Mouse (Mus musculus) forebrain, embryonic 10.5 days (tissue): ENCODE results near the gene Hdac11. TPM values are rescaled to one million over a fixed set of nuclear protein-coding genes. Genes with fewer than 3 reads are reported as not detected.
"Not testable (repeated sequence)": the region's sequence is repeated elsewhere in the genome, so short reads cannot be mapped to it uniquely, and the experiment has no call there.

Experiments used
- DNase-seq: peaks from one replicate; pipeline ENCODE4 v3.0.0-alpha.2; 2017; ENCODE audit warnings: low spot score; ENCODE audit errors: extremely low spot score
- H3K27ac ChIP-seq: fragments of 300-500 bp; sonication (generic); 2 replicates; pipeline ENCODE4 v1.5.1; 2016; ENCODE audit warnings: mild to moderate bottlenecking
- H3K27me3 ChIP-seq: fragments of 300-500 bp; sonication (generic); 2 replicates; pipeline ENCODE4 v1.6.1; 2016; ENCODE audit warnings: mild to moderate bottlenecking; ENCODE audit not compliant: poor library complexity, severe bottlenecking
- H3K36me3 ChIP-seq: fragments of 300-500 bp; sonication (generic); replicated peaks from 2 replicates; pipeline ENCODE4 v1.6.1; 2016; ENCODE audit warnings: mild to moderate bottlenecking, moderate library complexity
- H3K4me1 ChIP-seq: fragments of 300-500 bp; sonication (generic); 2 replicates; pipeline ENCODE4 v1.6.1; 2016
- H3K4me3 ChIP-seq: fragments of 300-500 bp; sonication (generic); 2 replicates; pipeline ENCODE4 v1.5.1; 2016; ENCODE audit warnings: mild to moderate bottlenecking, moderate library complexity
- H3K9me3 ChIP-seq: fragments of 300-500 bp; sonication (generic); 2 replicates; pipeline ENCODE4 v1.6.1; 2016; ENCODE audit warnings: mild to moderate bottlenecking, moderate library complexity
- whole genome bisulfite sequencing: fragments of 180-500 bp; shearing (Covaris S2); methylation state at CpG from one replicate; pipeline ENCODE4 v1.1.7; 2016; 5-methylcytosine and 5-hydroxymethylcytosine counted together
- polyA plus RNA-seq: library from polyadenylated mRNA; unstranded; fragments of >200 nt; fragmentation: Nextera tagmentation; extraction: Ambion mirVana; gene quantifications from 2 replicates; pipeline ENCODE4 v1.2.1, GENCODE M21; 2016

Gene Hdac11
- polyA plus RNA-seq, 1 experiment from 2014 or later: 9.8 TPM

DNA sequence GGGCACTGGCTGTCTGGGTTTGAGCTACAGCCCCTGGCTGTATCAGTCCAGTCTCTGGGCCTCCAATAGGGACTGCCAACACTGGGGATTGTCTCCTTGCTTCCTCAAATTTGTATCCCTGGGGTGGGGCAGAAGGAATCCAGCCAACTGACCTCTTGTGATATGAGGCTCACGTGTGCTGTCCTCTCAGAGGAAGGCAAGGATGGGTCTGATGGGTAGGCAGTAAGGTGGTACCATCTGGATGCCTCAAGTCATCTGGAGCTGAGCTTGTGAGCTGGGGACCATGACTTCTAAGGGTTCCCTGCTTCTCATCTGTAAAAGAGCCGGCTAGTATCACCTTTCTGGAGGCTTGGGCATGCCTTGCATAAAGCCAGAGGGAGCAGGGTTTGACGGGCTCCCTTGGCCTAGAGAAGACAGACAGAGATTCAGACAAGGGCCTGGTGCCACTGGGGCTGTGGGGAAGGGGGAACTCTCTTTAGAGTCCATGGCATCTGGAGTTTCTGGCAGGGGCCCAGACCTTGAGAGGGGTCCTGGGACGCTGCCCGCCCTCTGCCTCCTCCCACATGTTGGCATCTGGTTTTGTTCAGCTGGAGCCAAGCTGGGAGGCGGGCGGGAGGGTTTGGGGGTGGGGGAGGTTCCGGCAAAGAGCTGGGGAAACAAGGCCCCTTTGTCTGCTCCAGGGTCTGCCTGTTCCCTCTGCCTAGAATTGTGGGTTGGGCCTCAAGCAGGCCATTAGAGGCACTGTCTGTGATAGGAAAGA is 44.1 kb downstream of the Hdac11 start:
- Histone ChIP-seq H3K4me3 (no peak overlapping the region), H3K27me3 (peaks cover 20% of the 10 kb centered on the region; the same call in 1 of the 2 replicates), H3K4me1 (peaks cover 42% of the 10 kb centered on the region), H3K36me3 (no peaks in the 10 kb centered on the region), H3K27ac (peak overlapping the region; percentile 84), H3K9me3 (no peaks in the 10 kb centered on the region)
- WGBS: 38% methylated on average over 8 of the region's 8 CpGs
- DNase-seq: peak; percentile 58

GRCm38 (mm10) chr6:91201881-91202341 is 45.4 kb downstream of the Hdac11 start:
- Histone ChIP-seq H3K4me1 (peaks cover 35% of the 10 kb centered on the region), H3K27ac (peak overlapping the region; percentile 84), H3K9me3 (no peaks in the 10 kb centered on the region), H3K36me3 (no peaks in the 10 kb centered on the region), H3K27me3 (peaks cover 20% of the 10 kb centered on the region; the same call in 1 of the 2 replicates), H3K4me3 (no peak overlapping the region)
- 87% methylated on average over 8 of the region's 8 CpGs for WGBS
- DNase-seq: no peak

GRCm38 (mm10) chr6:91202571-91202970 is 46.1 kb downstream of the Hdac11 start:
- WGBS: 90% methylated on average over 4 of the region's 4 CpGs
- peaks cover 35% of the 10 kb centered on the region for H3K4me1 ChIP-seq
- peaks cover 17% of the 10 kb centered on the region; the same call in 1 of the 2 replicates for H3K27me3 ChIP-seq
- no peak for DNase-seq
- H3K9me3 ChIP-seq: no peaks in the 10 kb centered on the region
- H3K27ac ChIP-seq: peak overlapping the region; percentile 44; the same call in 1 of the 2 replicates
- H3K36me3 ChIP-seq: no peaks in the 10 kb centered on the region
- H3K4me3 ChIP-seq: no peak overlapping the region

DNA sequence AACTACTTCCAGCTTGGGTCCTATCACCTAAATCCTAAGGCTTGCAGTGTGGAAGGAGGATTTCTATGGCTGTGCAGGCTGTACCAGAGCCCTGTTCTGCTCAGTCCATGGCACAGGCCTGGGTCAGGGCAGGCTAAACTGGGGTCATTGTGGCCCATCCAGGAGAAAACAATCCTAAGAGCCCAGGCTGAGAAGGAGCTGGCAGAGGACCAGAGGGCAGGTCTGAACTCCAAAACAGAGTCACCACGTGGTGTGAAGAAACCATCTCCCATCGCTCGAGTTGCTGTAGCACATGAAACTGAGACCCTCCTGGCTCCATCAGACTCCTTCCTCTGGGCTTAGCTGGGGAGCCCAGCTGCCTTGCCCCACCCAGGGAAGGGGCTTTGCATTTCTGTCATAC is 48.9 kb downstream of the Hdac11 start:
- 84% methylated on average over 3 of the region's 3 CpGs for WGBS
- Histone ChIP-seq H3K27me3 (peaks cover 15% of the 10 kb centered on the region), H3K4me3 (no peak overlapping the region), H3K4me1 (peaks cover 35% of the 10 kb centered on the region), H3K27ac (no peak overlapping the region), H3K9me3 (no peaks in the 10 kb centered on the region), H3K36me3 (no peaks in the 10 kb centered on the region)
- DNase-seq: no peak

DNA sequence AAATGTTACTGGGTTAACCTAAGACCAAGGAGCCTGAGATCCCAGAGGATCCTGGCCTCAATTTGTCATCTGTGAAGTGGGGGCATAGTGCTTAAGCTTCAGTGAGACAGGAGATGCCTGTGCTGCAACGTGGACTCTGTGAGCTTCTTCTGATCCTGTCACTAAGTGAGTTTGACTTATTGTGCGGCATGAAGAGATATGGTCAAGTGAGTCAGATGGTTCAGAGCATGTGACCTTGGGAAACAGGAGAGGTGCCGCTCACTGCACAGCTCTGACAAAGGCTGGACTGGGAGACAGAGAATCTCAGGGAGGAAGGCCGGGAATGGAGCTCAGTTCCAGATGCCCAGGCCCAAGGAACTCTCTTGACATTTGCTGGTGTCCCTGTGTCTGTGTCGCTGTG is 49.3 kb downstream of the Hdac11 start:
- Histone ChIP-seq H3K4me3 (no peak overlapping the region), H3K27ac (no peak overlapping the region), H3K36me3 (no peaks in the 10 kb centered on the region), H3K9me3 (no peaks in the 10 kb centered on the region), H3K4me1 (peaks cover 35% of the 10 kb centered on the region), H3K27me3 (peaks cover 19% of the 10 kb centered on the region)
- WGBS: 81% methylated on average over 5 of the region's 5 CpGs
- no peak for DNase-seq

DNA sequence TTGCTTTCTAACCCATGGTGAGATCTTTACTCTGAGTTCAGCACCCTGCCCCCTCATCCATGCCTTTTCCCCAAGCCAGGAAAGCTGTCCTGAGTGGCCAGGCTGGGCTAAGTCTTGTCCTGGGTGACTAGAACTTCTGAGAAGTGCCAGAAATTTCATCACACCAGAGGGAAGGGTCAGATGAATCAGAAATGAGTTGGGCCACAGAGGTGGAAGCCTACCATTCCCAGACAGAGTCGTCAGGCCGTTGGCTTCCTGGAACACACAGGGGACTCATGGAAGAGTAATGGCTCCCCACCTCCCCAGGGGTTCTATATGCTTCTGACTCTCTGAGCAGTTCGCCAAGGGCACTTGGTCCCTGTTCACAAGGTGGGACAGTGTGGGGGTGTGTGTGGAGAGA is 51.0 kb downstream of the Hdac11 start:
- no peak for DNase-seq
- H3K27me3 ChIP-seq: peaks cover 35% of the 10 kb centered on the region
- no peaks in the 10 kb centered on the region for H3K36me3 ChIP-seq
- H3K4me3 ChIP-seq: no peak overlapping the region
- H3K4me1 ChIP-seq: peaks cover 26% of the 10 kb centered on the region
- no peaks in the 10 kb centered on the region for H3K9me3 ChIP-seq
- 69% methylated on average over 3 of the region's 3 CpGs for WGBS
- H3K27ac ChIP-seq: no peak overlapping the region

DNA sequence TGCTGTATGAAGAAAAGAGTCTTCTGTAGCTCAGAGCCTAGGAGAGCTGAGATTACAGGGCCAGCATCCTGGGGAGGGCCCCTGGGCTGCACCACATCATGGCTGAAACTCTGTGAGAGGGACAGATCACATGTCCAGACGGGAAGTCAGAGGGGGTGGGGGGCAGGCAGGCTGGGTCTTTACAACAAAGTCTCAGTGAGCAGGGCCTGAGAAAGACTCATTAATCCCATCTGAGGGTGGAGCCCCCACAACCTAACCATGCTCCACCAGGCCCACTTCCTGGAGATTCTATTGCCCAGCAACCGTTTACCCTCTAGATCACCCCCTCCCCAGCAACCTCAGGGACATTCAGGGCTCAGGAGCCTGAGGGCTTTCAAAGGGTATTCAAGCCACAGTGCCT is 53.3 kb downstream of the Hdac11 start:
- no peaks in the 10 kb centered on the region for H3K36me3 ChIP-seq
- no peak for DNase-seq
- H3K4me3 ChIP-seq: no peak overlapping the region
- peaks cover 53% of the 10 kb centered on the region for H3K27me3 ChIP-seq
- no peaks in the 10 kb centered on the region for H3K9me3 ChIP-seq
- 2% methylated on average over 2 of the region's 2 CpGs for WGBS
- H3K27ac ChIP-seq: peak overlapping the region; percentile 75
- H3K4me1 ChIP-seq: peaks cover 42% of the 10 kb centered on the region

DNA sequence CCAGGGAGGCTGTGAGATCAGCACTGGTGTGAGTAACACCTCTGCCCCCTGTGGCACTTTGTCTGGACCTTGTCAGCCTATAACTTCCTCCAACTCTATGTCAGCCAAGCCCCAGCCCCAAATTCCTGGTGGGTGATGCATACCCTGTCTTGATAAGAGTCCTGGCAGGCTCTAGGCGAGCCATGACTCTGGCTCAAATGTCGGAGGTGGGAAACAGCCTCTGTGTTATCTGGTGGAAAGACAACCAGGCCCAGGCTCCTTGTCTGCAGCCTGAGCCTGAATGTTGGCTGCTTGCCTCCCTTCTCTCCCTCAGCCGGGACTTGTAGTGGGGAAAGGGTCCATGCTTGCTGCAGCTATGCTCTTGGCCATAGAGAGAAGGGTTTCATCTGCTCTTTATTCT is 54.4 kb downstream of the Hdac11 start:
- Histone ChIP-seq H3K9me3 (no peaks in the 10 kb centered on the region), H3K27ac (no peak overlapping the region; the same call in none of the 2 replicates), H3K4me1 (peaks cover 49% of the 10 kb centered on the region), H3K36me3 (no peaks in the 10 kb centered on the region), H3K27me3 (peaks cover 56% of the 10 kb centered on the region), H3K4me3 (no peak overlapping the region)
- no peak for DNase-seq
- 87% methylated on average over 3 of the region's 3 CpGs for WGBS

DNA sequence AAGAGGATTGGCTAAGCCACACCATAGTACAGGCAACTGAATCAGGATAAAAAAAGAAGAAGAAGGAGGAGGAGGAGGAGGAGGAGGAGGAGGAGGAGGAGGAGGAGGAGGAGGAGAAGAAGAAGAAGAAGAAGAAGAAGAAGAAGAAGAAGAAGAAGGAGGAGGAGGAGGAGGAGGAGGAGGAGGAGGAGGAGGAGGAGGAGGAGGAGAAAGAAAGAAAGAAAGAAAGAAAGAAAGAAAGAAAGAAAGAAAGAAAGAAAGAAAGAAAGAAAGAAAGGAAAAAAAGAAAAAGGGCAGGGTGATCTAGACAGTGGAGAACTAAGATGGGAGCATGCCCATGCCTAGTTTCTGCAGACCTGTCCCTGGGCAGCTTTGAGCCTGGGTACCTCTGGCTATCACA is 55.7 kb downstream of the Hdac11 start, which contains the start of gene Fbln2:
TSS of gene Fbln2 (plus strand) at position 301 of the 400 bp plus-strand sequence.
- peaks cover 56% of the 10 kb centered on the region for H3K27me3 ChIP-seq
- H3K36me3 ChIP-seq, DNase-seq, H3K9me3 ChIP-seq: not testable (repeated sequence)
- H3K4me3 ChIP-seq: peak within 1 kb of the TSS; percentile 53
- H3K4me1 ChIP-seq: peaks cover 49% of the 10 kb centered on the region
- peak within 1 kb of the TSS; percentile 78 for H3K27ac ChIP-seq

DNA sequence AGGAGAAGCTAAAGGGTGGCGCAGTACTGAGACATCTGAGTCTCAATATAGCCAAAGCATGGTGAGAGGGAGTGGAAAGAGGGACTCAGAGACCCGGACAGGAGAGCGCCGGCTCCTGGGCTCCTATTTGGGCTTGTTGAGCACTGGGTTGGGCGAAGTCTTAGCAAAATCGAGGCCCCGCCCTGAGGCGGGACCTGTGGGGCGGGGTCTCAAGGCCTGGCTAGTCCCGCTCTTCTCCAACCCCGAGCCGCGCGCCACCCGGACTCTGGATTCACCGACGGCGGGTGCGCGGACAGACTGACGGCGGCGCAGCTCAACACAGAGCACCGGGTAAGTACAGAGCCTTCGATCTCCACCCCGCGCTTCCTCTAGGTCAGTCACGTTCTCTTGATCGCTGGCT is 56.1 kb downstream of the Hdac11 start:
- Histone ChIP-seq H3K4me1 (peaks cover 49% of the 10 kb centered on the region), H3K27ac (peak overlapping the region; percentile 78), H3K27me3 (peaks cover 56% of the 10 kb centered on the region), H3K36me3 (no peaks in the 10 kb centered on the region), H3K4me3 (peak overlapping the region; percentile 53), H3K9me3 (no peaks in the 10 kb centered on the region)
- peak; percentile 70 for DNase-seq
- under 1% methylated on average over 29 of the region's 29 CpGs for WGBS

DNA sequence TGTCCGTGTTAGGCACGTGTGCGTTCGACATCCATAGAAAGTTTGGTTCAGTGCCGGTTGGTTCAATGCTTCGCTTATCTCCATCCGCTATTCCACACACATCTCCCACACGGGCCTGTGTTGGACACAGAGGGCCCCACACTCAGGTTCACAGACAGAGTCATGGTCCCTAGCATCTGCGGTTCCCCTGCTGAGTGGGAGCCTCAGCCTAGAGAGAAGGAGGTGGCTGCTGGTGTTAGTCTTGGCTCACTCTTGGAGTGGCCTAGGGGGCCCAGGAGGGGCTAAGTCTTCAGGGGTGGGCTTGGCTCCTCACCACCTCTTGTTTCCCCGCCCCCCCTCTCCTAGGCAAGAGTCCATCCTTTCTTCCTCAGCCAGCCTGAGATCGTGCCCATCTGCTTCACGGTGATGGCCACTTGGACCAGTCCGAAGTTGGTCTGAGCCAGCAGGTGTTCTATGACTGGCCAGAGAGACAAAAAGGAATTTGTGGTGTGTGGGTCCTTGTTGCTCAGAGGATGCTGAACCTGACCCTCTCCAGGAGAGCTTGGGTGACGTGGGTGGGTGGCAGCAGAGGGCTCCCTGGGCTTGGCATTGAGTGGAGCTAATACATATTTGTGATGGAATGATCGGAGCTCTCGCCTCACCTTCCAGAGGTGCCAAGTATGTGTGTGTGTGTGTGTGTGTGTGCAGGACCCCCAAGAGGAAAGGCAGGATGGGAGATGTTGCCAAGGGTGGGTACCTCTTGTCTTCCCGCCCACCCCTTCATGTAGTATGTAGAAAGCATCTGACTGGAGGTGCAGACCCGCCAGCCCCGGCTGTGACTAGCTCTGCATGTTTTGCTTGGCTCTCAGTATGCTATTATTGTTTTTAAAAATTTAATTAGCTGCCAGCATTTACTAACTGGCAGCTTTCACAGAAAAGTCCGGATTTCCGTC is 57.1 kb downstream of the Hdac11 start:
- no peak for DNase-seq
- Histone ChIP-seq H3K4me3 (peak overlapping the region; percentile 53), H3K27me3 (peaks cover 55% of the 10 kb centered on the region), H3K9me3 (no peaks in the 10 kb centered on the region), H3K36me3 (no peaks in the 10 kb centered on the region), H3K4me1 (peaks cover 55% of the 10 kb centered on the region), H3K27ac (peak overlapping the region; percentile 78; the same call in 1 of the 2 replicates)
- WGBS: 66% methylated on average over 21 of the region's 21 CpGs

GRCm38 (mm10) chr6:91215454-91215853 is 59.0 kb downstream of the Hdac11 start:
- no peak for DNase-seq
- peaks cover 44% of the 10 kb centered on the region for H3K4me1 ChIP-seq
- WGBS: 88% methylated on average over 1 of the region's 1 CpGs
- H3K36me3 ChIP-seq: no peaks in the 10 kb centered on the region
- no peak overlapping the region for H3K4me3 ChIP-seq
- peaks cover 47% of the 10 kb centered on the region for H3K27me3 ChIP-seq
- no peaks in the 10 kb centered on the region for H3K9me3 ChIP-seq
- H3K27ac ChIP-seq: no peak overlapping the region
